ENCODE assay signal across 8 mouse cellular contexts in the genomic region with DNA sequence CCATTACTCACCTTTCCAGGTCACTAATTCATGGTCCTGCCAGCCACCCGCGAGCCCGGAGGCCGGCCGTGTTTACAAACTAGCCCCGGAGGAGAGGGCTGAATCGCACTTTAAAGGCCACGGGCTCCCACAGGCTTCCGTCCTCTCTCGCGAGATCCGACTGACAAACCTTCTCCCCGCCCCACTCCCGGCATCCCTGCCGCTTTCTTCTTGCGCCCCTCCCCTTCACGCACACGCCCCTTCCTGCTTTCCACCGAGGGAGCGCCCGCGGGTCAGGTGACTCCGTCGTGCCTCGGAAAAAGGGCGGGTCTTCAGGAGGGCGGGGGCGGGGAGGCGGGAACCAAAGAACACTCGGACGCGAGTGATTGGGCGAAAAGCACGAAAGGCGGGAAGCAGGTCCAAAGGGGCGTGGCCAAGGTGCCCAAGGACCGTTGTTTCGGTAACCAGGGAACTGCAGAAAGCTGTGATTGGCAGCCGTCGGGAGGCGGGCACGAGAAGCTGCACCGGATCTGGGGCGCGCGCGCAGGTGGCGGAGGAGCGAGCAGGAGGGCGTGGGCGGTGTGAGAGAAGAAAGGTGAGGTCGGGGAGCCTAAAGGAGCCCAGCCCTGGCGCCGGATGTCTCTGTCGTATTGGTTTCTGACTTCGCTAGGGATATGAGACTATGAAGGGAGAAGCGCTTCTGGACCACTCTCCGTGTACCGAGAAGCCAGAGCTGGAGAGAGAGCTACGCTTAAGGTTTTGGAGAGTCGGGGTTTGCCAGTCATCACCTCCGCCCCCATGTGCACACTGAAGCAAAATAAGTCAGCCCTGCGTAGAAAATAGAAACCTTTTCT. TPM values are rescaled to one million over a fixed set of nuclear protein-coding genes. Genes with fewer than 3 reads are reported as not detected.
A peak's percentile ranks its signal among the peaks of the same experiment; 100 is the strongest.
DNase-seq lines count a peak whose midpoint lies in the region; ATAC-seq and TF ChIP-seq lines count a peak whose summit lies in the region.

A gene (minus strand): TSS at position 176 of the 833 bp plus-strand sequence.

- H3K4me1 ChIP-seq in hindbrain, embryonic 13.5 days (replicated peaks) = peaks cover 15% of the 10 kb centered on the region

- H3K9me3 ChIP-seq in hindbrain, embryonic 13.5 days = no peaks in the 10 kb centered on the region

- H3K4me2 ChIP-seq in hindbrain, embryonic 13.5 days = peak within 1 kb of the TSS; percentile 75

- WGBS in hindbrain, embryonic 13.5 days = under 1% methylated on average over 63 of the region's 63 CpGs

- TF ChIP-seq CTCF in Patski (IDR thresholded peaks at IDR 0.05) = no peak

- peak; percentile 85 for DNase-seq in Patski (ENCODE audit: low read depth, low spot score)
- DNase-seq in cerebellum, postnatal 14 days = peak; percentile 100
- DNase-seq in frontal cortex, postnatal 14 days (ENCODE audit: low spot score in 2 of 2) = peak; percentile 99
- DNase-seq in layer of hippocampus, postnatal 25 days (ENCODE audit: extremely low spot score in 1 of 2, low spot score in 1 of 2) = peak; percentile 91 to 94
- peak; percentile 100 for DNase-seq in lung, postnatal 25 days (ENCODE audit: low spot score)
- peak; percentile 100 for DNase-seq in retina, embryonic 14.5 days (ENCODE audit: low spot score)
- DNase-seq in thymus, postnatal 4 days = peak; percentile 99

- peak within 1 kb of the TSS; percentile 90 for H3K9ac ChIP-seq in hindbrain, embryonic 13.5 days

- no peaks in the 10 kb centered on the region for H3K27me3 ChIP-seq in Patski
- H3K27me3 ChIP-seq in hindbrain, embryonic 13.5 days = no peaks in the 10 kb centered on the region

- peak; percentile 97 for ATAC-seq in Patski
- peak; percentile 97 for ATAC-seq in hindbrain, embryonic 13.5 days (ENCODE audit: low FRiP score)

- no peaks in the 10 kb centered on the region for H3K36me3 ChIP-seq in hindbrain, embryonic 13.5 days

- H3K4me3 ChIP-seq in hindbrain, embryonic 13.5 days = peak within 1 kb of the TSS; percentile 68

- peak within 1 kb of the TSS; percentile 96 for H3K27ac ChIP-seq in hindbrain, embryonic 13.5 days

- POLR2A ChIA-PET in Patski (lab: Charles Lee) = no interaction called here

- in situ Hi-C loops in Patski (cut with MboI; ENCODE audit: low pct_unique_long_range_greater_than_20kb) = no loop called here

- CTCF ChIA-PET in Patski (lab: Charles Lee) = no interaction called here

RNA-seq across cellular contexts. Expression of the gene that starts here (rescaled TPM):
- polyA plus RNA-seq in Patski (2021) = 55.1 TPM
- 114 and 115 TPM in 2 replicates for polyA plus RNA-seq in hindbrain, embryonic 13.5 days (2015; fragmentation: Nextera tagmentation; extraction: Ambion mirVana)
- 100 to 1,000 TPM; 132 to 140 TPM for total RNA-seq in layer of hippocampus, postnatal 25 days (2021)

Comparison
In these comparisons a context has a peak if more than half of its experiments do, and no peak if none do; other contexts are left out.
1. Peak in every context shown above with its lines: DNase-seq, ATAC-seq, H3K4me3 ChIP-seq and H3K27ac ChIP-seq.